Mouse (Mus musculus): Measurements from ENCODE around the gene Tfip11.

- TF ChIP-seq CTCF (IDR thresholded peaks at IDR 0.05; ENCODE audit: low read depth, low read length) (no peak), EP300 (IDR thresholded peaks at IDR 0.05; ENCODE audit: insufficient read depth, low read depth, low read length) (no peak), POLR2A (IDR thresholded peaks at IDR 0.05; ENCODE audit: insufficient read depth, low read length) (no peak)
Observed at GRCm38 (mm10) chr5:112349169-112349568, 23.0 kb downstream of the Tfip11 start.
